Mouse (Mus musculus) hindbrain, embryonic 11.5 days (tissue): ENCODE measurements at regions not wholly inside any gene's neighbourhood (a gene's known extent, or its start where the extent isn't known, plus 50 kb on each side); places are given as distances from the start of the nearest gene placed in this dataset.

Source experiments
- ATAC-seq: fragments of 200-750 bp; cut with Nextera tagmentation; 2 replicates; pipeline ENCODE4 v1.8.0; 2017; ENCODE audit warnings: mild to moderate bottlenecking, moderate TSS enrichment, moderate library complexity; ENCODE audit not compliant: low FRiP score
- DNase-seq: peaks from one replicate; pipeline ENCODE4 v3.0.0-alpha.2; 2015; ENCODE audit warnings: low spot score
- H3K27ac ChIP-seq: fragments of 300-500 bp; sonication (generic); 2 replicates; pipeline ENCODE4 v1.5.1; 2014; ENCODE audit warnings: mild to moderate bottlenecking, low read depth, low read length
- H3K27me3 ChIP-seq: fragments of 300-500 bp; sonication (generic); 2 replicates; pipeline ENCODE4 v1.6.1; 2014; ENCODE audit warnings: mild to moderate bottlenecking, low read length, moderate library complexity, mixed read lengths; ENCODE audit not compliant: control insufficient read depth, insufficient read depth
- H3K36me3 ChIP-seq: fragments of 300-500 bp; sonication (generic); 2 replicates; pipeline ENCODE4 v1.6.1; 2014; ENCODE audit warnings: mild to moderate bottlenecking, low read length, moderate library complexity, mixed read lengths; ENCODE audit not compliant: control insufficient read depth, insufficient read depth
- H3K4me1 ChIP-seq: fragments of 300-500 bp; sonication (generic); replicated peaks from 2 replicates; pipeline ENCODE4 v1.6.1; 2014; ENCODE audit warnings: low read length, mixed read lengths; ENCODE audit not compliant: control insufficient read depth, insufficient read depth
- H3K4me2 ChIP-seq: fragments of 300-500 bp; sonication (generic); replicated peaks from 2 replicates; pipeline ENCODE4 v1.6.1; 2014; ENCODE audit warnings: mild to moderate bottlenecking, low read depth, low read length
- H3K4me3 ChIP-seq: fragments of 300-500 bp; sonication (generic); 2 replicates; pipeline ENCODE4 v1.5.1; 2014; ENCODE audit warnings: low read depth, low read length
- H3K9ac ChIP-seq: fragments of 300-500 bp; sonication (generic); 2 replicates; pipeline ENCODE4 v1.6.1; 2014; ENCODE audit warnings: low read depth, low read length
- H3K9me3 ChIP-seq: fragments of 300-500 bp; sonication (generic); 2 replicates; pipeline ENCODE4 v1.6.1; 2016; ENCODE audit warnings: low read length; ENCODE audit not compliant: control insufficient read depth
- WGBS: fragments of 180-500 bp; shearing (Covaris S2); extraction: QIAGEN DNeasy Blood & Tissue Kit; methylation state at CpG from one replicate; pipeline ENCODE4 v1.1.7; 2014; 5-methylcytosine and 5-hydroxymethylcytosine counted together

DNA sequence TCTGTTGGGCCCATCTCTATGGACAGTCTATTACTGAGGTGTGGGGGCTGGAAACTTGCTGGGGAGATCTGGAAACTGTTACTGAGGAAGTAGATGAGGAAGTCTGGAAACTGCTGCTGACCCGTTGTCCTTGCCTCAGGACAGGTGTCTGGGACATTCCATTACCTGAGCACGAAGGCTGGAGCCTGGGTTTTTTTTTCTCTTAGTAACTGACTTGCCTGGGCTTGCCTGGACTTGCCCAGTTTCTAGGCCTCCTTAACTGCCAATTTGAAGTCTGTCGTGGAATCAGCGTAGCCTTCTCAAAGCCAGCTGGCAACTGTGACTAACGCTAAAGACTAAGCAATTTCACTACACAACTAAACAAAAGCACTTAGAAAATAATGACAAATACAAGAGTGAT lies 250.7 kb downstream of the Kctd12 start:
- H3K27me3 ChIP-seq: no peaks in the 10 kb centered on the region
- no peak for DNase-seq
- no peak overlapping the region for H3K27ac ChIP-seq
- WGBS: 70% methylated on average over 5 of the region's 5 CpGs
- no peak overlapping the region for H3K9ac ChIP-seq
- H3K4me1 ChIP-seq: no peaks in the 10 kb centered on the region
- no peak for ATAC-seq
- no peak overlapping the region for H3K4me2 ChIP-seq
- H3K4me3 ChIP-seq: no peak overlapping the region
- no peaks in the 10 kb centered on the region for H3K36me3 ChIP-seq
- no peaks in the 10 kb centered on the region for H3K9me3 ChIP-seq

GRCm38 (mm10) chr14:102722633-102723032 lies 259.8 kb downstream of the Kctd12 start:
- WGBS: 68% methylated on average over 2 of the region's 2 CpGs
- ATAC-seq (no peak), DNase-seq (no peak)
- H3K9me3 ChIP-seq: no peaks in the 10 kb centered on the region
- H3K27ac ChIP-seq: no peak overlapping the region
- H3K9ac ChIP-seq: no peak overlapping the region
- H3K4me1 ChIP-seq: no peaks in the 10 kb centered on the region
- no peak overlapping the region for H3K4me2 ChIP-seq
- H3K4me3 ChIP-seq: no peak overlapping the region
- no peaks in the 10 kb centered on the region for H3K36me3 ChIP-seq
- H3K27me3 ChIP-seq: no peaks in the 10 kb centered on the region

GRCm38 (mm10) chr14:102718558-102718957 lies 263.9 kb downstream of the Kctd12 start:
- ATAC-seq: no peak
- DNase-seq: no peak
- Histone ChIP-seq H3K9ac (no peak overlapping the region), H3K27ac (no peak overlapping the region), H3K4me2 (no peak overlapping the region), H3K9me3 (no peaks in the 10 kb centered on the region), H3K36me3 (no peaks in the 10 kb centered on the region), H3K27me3 (no peaks in the 10 kb centered on the region), H3K4me1 (no peaks in the 10 kb centered on the region), H3K4me3 (no peak overlapping the region)
- WGBS: 73% methylated on average over 2 of the region's 2 CpGs

GRCm38 (mm10) chr14:102712600-102712999 lies 269.8 kb downstream of the Kctd12 start:
- no peak overlapping the region for H3K4me2 ChIP-seq
- no peak for DNase-seq
- no peak overlapping the region for H3K4me3 ChIP-seq
- H3K4me1 ChIP-seq: no peaks in the 10 kb centered on the region
- no peak overlapping the region for H3K27ac ChIP-seq
- no peaks in the 10 kb centered on the region for H3K9me3 ChIP-seq
- H3K27me3 ChIP-seq: no peaks in the 10 kb centered on the region
- WGBS: 73% methylated on average over 1 of the region's 1 CpGs
- no peaks in the 10 kb centered on the region for H3K36me3 ChIP-seq
- no peak overlapping the region for H3K9ac ChIP-seq
- no peak for ATAC-seq

DNA sequence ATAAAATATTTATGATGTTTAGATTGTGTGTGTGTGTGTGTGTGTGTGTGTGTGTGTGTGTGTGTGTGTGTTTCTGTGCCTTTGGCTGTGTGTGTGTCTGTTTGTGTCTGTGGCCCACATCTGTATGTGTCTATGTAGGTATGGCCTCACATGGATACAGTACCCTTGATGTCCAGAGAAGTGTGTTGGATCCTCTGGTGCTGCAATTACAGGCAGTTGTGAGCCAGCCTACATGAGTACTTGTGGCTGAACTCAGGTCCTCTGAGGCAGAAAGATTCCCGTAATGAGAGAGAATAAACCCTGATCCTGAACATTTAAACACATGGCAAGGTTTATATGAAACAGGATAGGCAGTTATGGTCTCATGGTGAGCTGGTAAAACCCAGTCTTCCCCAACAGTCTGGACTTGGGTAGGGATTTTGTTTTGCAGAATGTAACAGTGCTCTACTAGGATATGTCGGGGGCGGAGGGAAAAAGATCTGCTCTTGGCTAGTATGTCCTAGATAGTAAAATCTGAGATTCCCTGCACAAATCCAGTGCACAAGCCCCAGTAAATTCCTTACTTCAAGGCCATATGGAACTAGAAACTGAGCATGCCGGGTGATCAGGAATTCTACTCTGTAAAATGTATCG lies 275.6 kb downstream of the Kctd12 start:
- ATAC-seq: no peak
- H3K4me2 ChIP-seq: no peak overlapping the region

GRCm38 (mm10) chr14:102701108-102701507 lies 281.3 kb downstream of the Kctd12 start:
- Histone ChIP-seq H3K4me1 (no peaks in the 10 kb centered on the region), H3K27ac (no peak overlapping the region), H3K9ac (no peak overlapping the region), H3K4me2 (no peak overlapping the region), H3K4me3 (no peak overlapping the region), H3K36me3 (no peaks in the 10 kb centered on the region), H3K27me3 (no peaks in the 10 kb centered on the region), H3K9me3 (no peaks in the 10 kb centered on the region)
- WGBS: 88% methylated on average over 2 of the region's 2 CpGs
- ATAC-seq (no peak), DNase-seq (no peak)

More for the DNA sequence above, 275.6 kb downstream of the Kctd12 start:
- DNase-seq: no peak
- WGBS: 81% methylated on average over 5 of the region's 5 CpGs
- Histone ChIP-seq H3K27me3 (no peaks in the 10 kb centered on the region), H3K36me3 (no peaks in the 10 kb centered on the region), H3K9me3 (no peaks in the 10 kb centered on the region), H3K9ac (no peak overlapping the region), H3K27ac (no peak overlapping the region), H3K4me3 (no peak overlapping the region), H3K4me1 (no peaks in the 10 kb centered on the region)

GRCm38 (mm10) chr14:102700457-102700856 lies 282.0 kb downstream of the Kctd12 start:
- H3K9ac ChIP-seq: no peak overlapping the region
- ATAC-seq (no peak), DNase-seq (no peak)
- no peaks in the 10 kb centered on the region for H3K9me3 ChIP-seq
- WGBS: 84% methylated on average over 6 of the region's 6 CpGs
- no peaks in the 10 kb centered on the region for H3K36me3 ChIP-seq
- no peaks in the 10 kb centered on the region for H3K27me3 ChIP-seq
- no peak overlapping the region for H3K4me3 ChIP-seq
- H3K4me1 ChIP-seq: no peaks in the 10 kb centered on the region
- H3K27ac ChIP-seq: no peak overlapping the region
- H3K4me2 ChIP-seq: no peak overlapping the region

GRCm38 (mm10) chr14:102699015-102699414 lies 283.4 kb downstream of the Kctd12 start:
- Histone ChIP-seq H3K36me3 (no peaks in the 10 kb centered on the region), H3K9me3 (no peaks in the 10 kb centered on the region), H3K27ac (no peak overlapping the region), H3K4me2 (no peak overlapping the region), H3K27me3 (no peaks in the 10 kb centered on the region), H3K4me1 (no peaks in the 10 kb centered on the region), H3K9ac (no peak overlapping the region), H3K4me3 (no peak overlapping the region)
- ATAC-seq: peak; percentile 51; the same call in 1 of the 2 replicates
- WGBS: 80% methylated on average over 3 of the region's 3 CpGs
- DNase-seq: no peak

DNA sequence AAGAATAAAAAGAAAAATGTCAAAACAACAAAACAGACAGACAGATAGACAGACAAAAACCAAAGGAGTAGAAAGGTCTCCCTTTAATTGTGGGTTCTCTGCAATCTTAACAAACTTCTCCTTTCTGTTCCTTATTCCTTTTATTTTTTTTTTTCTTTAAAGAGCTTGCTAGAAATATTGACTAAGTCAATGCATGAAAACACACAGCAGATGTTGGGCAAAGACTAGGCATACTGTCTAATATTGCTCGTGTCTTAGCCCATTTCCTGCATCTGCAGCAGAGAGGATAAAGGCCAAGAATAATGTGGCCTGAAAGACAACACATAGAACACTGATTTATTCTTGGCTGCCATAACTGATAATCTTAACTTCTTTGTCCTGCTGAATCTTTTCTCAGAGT lies 295.6 kb downstream of the Kctd12 start:
- Histone ChIP-seq H3K4me1 (no peaks in the 10 kb centered on the region), H3K9ac (no peak overlapping the region), H3K9me3 (no peaks in the 10 kb centered on the region), H3K27me3 (no peaks in the 10 kb centered on the region), H3K36me3 (no peaks in the 10 kb centered on the region), H3K27ac (no peak overlapping the region), H3K4me3 (no peak overlapping the region), H3K4me2 (no peak overlapping the region)
- DNase-seq (no peak), ATAC-seq (no peak)
- 76% methylated on average over 1 of the region's 1 CpGs for WGBS
